Mouse (Mus musculus): ENCODE results near the gene Higd2a. TPM values are rescaled to one million over a fixed set of nuclear protein-coding genes. Genes with fewer than 3 reads are reported as not detected.
A peak's percentile ranks its signal among the peaks of the same experiment; 100 is the strongest.

The Higd2a gene
- polyA plus RNA-seq (2014; fragmentation: Nextera tagmentation; extraction: Ambion mirVana): 144 and 150 TPM in 2 replicates

- no peaks in the 10 kb centered on the region for H3K27me3 ChIP-seq (ENCODE audit: control insufficient read depth, insufficient read depth, low read length)
- H3K9me3 ChIP-seq (ENCODE audit: control insufficient read depth, low read length): no peaks in the 10 kb centered on the region
- peak within 1 kb of the TSS; percentile 86 for H3K9ac ChIP-seq (ENCODE audit: low read length)
- H3K36me3 ChIP-seq (ENCODE audit: control insufficient read depth, insufficient read depth, low read length): no peaks in the 10 kb centered on the region; the same call in 1 of the 2 replicates
- H3K27ac ChIP-seq (ENCODE audit: low read depth, low read length): peak within 1 kb of the TSS; percentile 62
- 0 out of 2 replicates have a peak, but pooled peaks cover 3% of the 10 kb centered on the region for H3K4me1 ChIP-seq (replicated peaks; ENCODE audit: control insufficient read depth, insufficient read depth, low read length)
- ATAC-seq (replicated peaks; ENCODE audit: low FRiP score): peak; percentile 96
- under 1% methylated on average over 51 of the region's 51 CpGs for WGBS
- H3K4me2 ChIP-seq (ENCODE audit: low read depth, low read length, severe bottlenecking): peak within 1 kb of the TSS; percentile 60
- peak within 1 kb of the TSS; percentile 80 for H3K4me3 ChIP-seq (ENCODE audit: low read depth, low read length)
- peak; percentile 98 for DNase-seq (ENCODE audit: low spot score)
Measured at GRCm38 (mm10) chr13:54589996-54590951, at the start of gene Higd2a, which contains the start of gene Nop16. TSS of gene Higd2a (plus strand) at chr13:54590207. TSS of gene Nop16 (minus strand) at chr13:54590090.

GRCm38 (mm10) chr13:54548036-54548435 lies 42.0 kb upstream of the Higd2a start:
- ATAC-seq (replicated peaks; ENCODE audit: low FRiP score) (no peak), DNase-seq (ENCODE audit: low spot score) (no peak)
- WGBS: 86% methylated on average over 7 of the region's 7 CpGs
- no peak overlapping the region for H3K9ac ChIP-seq (ENCODE audit: low read length)
- H3K36me3 ChIP-seq (ENCODE audit: control insufficient read depth, insufficient read depth, low read length): peaks cover 2% of the 10 kb centered on the region; the same call in 1 of the 2 replicates
- no peak overlapping the region for H3K4me2 ChIP-seq (ENCODE audit: low read depth, low read length, severe bottlenecking)
- no peaks in the 10 kb centered on the region for H3K27me3 ChIP-seq (ENCODE audit: control insufficient read depth, insufficient read depth, low read length)
- H3K9me3 ChIP-seq (ENCODE audit: control insufficient read depth, low read length): no peaks in the 10 kb centered on the region
- no peak overlapping the region for H3K4me3 ChIP-seq (ENCODE audit: low read depth, low read length)
- no peak overlapping the region for H3K27ac ChIP-seq (ENCODE audit: low read depth, low read length)
- no peaks in the 10 kb centered on the region for H3K4me1 ChIP-seq (replicated peaks; ENCODE audit: control insufficient read depth, insufficient read depth, low read length)

DNA sequence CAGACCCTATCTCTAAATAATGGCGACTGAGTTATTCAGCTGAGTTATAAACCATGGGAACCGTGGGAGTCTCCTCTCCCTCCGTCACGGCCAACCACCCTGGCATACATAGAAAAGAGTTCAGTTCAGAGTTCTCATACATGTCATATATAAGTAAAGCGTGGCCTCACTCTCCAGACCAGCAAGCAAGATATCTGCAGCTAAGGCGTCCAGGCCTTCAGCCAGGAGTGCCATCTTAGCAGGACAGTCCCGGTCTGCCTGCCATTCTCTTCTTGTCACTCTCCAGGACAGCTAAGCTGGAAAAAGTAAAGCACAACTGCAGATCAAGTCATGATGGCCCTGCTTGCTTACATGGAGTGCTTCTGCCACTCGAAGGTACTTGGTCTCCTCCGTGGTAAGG lies 33.8 kb upstream of the Higd2a start:
- DNase-seq (ENCODE audit: low spot score) (no peak), ATAC-seq (replicated peaks; ENCODE audit: low FRiP score) (no peak)
- H3K36me3 ChIP-seq (ENCODE audit: control insufficient read depth, insufficient read depth, low read length): peaks cover 16% of the 10 kb centered on the region; the same call in 1 of the 2 replicates
- no peak overlapping the region for H3K27ac ChIP-seq (ENCODE audit: low read depth, low read length)
- H3K4me2 ChIP-seq (ENCODE audit: low read depth, low read length, severe bottlenecking): no peak overlapping the region
- no peak overlapping the region for H3K4me3 ChIP-seq (ENCODE audit: low read depth, low read length)
- no peaks in the 10 kb centered on the region for H3K9me3 ChIP-seq (ENCODE audit: control insufficient read depth, low read length)
- no peak overlapping the region for H3K9ac ChIP-seq (ENCODE audit: low read length)
- 93% methylated on average over 9 of the region's 9 CpGs for WGBS
- H3K27me3 ChIP-seq (ENCODE audit: control insufficient read depth, insufficient read depth, low read length): no peaks in the 10 kb centered on the region
- no peaks in the 10 kb centered on the region for H3K4me1 ChIP-seq (replicated peaks; ENCODE audit: control insufficient read depth, insufficient read depth, low read length)

DNA sequence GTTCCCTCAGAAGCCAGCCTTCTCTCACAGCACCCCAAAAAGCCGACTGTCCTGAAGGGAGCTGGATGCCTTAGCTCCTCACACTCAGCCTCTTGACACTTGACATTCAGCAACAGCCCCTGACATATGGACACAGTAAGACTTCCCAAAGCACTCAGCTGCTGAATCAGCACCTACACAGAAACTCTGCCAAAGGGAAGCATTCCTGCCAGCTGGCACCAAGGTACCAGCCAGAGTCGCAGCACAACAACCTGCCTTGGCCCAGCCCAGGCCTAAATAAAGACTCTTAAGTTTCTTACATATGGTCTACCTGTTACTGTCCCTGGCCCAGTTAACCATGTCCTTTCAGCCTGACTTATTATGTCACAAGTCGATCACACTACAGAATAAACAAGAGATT lies 33.2 kb upstream of the Higd2a start:
- 96% methylated on average over 3 of the region's 3 CpGs for WGBS
- no peak for DNase-seq (ENCODE audit: low spot score)

GRCm38 (mm10) chr13:54557652-54558051 lies 32.4 kb upstream of the Higd2a start:
- H3K36me3 ChIP-seq (ENCODE audit: control insufficient read depth, insufficient read depth, low read length): peaks cover 16% of the 10 kb centered on the region; the same call in 1 of the 2 replicates
- no peaks in the 10 kb centered on the region for H3K27me3 ChIP-seq (ENCODE audit: control insufficient read depth, insufficient read depth, low read length)
- H3K27ac ChIP-seq (ENCODE audit: low read depth, low read length): no peak overlapping the region
- ATAC-seq (replicated peaks; ENCODE audit: low FRiP score) (no peak), DNase-seq (ENCODE audit: low spot score) (no peak)
- H3K9ac ChIP-seq (ENCODE audit: low read length): no peak overlapping the region
- H3K4me3 ChIP-seq (ENCODE audit: low read depth, low read length): no peak overlapping the region
- no peak overlapping the region for H3K4me2 ChIP-seq (ENCODE audit: low read depth, low read length, severe bottlenecking)
- whole genome bisulfite sequencing: 97% methylated on average over 1 of the region's 1 CpGs
- H3K9me3 ChIP-seq (ENCODE audit: control insufficient read depth, low read length): no peaks in the 10 kb centered on the region
- H3K4me1 ChIP-seq (replicated peaks; ENCODE audit: control insufficient read depth, insufficient read depth, low read length): no peaks in the 10 kb centered on the region

More for the DNA sequence above, 33.2 kb upstream of the Higd2a start:
- ATAC-seq (replicated peaks; ENCODE audit: low FRiP score): no peak
- Histone ChIP-seq H3K9me3 (ENCODE audit: control insufficient read depth, low read length) (no peaks in the 10 kb centered on the region), H3K27ac (ENCODE audit: low read depth, low read length) (no peak overlapping the region), H3K4me3 (ENCODE audit: low read depth, low read length) (no peak overlapping the region), H3K9ac (ENCODE audit: low read length) (no peak overlapping the region), H3K4me1 (replicated peaks; ENCODE audit: control insufficient read depth, insufficient read depth, low read length) (no peaks in the 10 kb centered on the region), H3K36me3 (ENCODE audit: control insufficient read depth, insufficient read depth, low read length) (peaks cover 16% of the 10 kb centered on the region; the same call in 1 of the 2 replicates), H3K27me3 (ENCODE audit: control insufficient read depth, insufficient read depth, low read length) (no peaks in the 10 kb centered on the region), H3K4me2 (ENCODE audit: low read depth, low read length, severe bottlenecking) (no peak overlapping the region)

GRCm38 (mm10) chr13:54559656-54560055 lies 30.4 kb upstream of the Higd2a start:
- no peaks in the 10 kb centered on the region for H3K27me3 ChIP-seq (ENCODE audit: control insufficient read depth, insufficient read depth, low read length)
- 96% methylated on average over 2 of the region's 2 CpGs for WGBS
- no peak overlapping the region for H3K4me2 ChIP-seq (ENCODE audit: low read depth, low read length, severe bottlenecking)
- H3K4me3 ChIP-seq (ENCODE audit: low read depth, low read length): no peak overlapping the region
- peaks cover 16% of the 10 kb centered on the region; the same call in 1 of the 2 replicates for H3K36me3 ChIP-seq (ENCODE audit: control insufficient read depth, insufficient read depth, low read length)
- DNase-seq (ENCODE audit: low spot score): no peak
- no peak overlapping the region for H3K27ac ChIP-seq (ENCODE audit: low read depth, low read length)
- peaks cover 6% of the 10 kb centered on the region; the same call in 1 of the 2 replicates for H3K4me1 ChIP-seq (replicated peaks; ENCODE audit: control insufficient read depth, insufficient read depth, low read length)
- H3K9me3 ChIP-seq (ENCODE audit: control insufficient read depth, low read length): no peaks in the 10 kb centered on the region
- no peak overlapping the region for H3K9ac ChIP-seq (ENCODE audit: low read length)
- ATAC-seq (replicated peaks; ENCODE audit: low FRiP score): no peak

DNA sequence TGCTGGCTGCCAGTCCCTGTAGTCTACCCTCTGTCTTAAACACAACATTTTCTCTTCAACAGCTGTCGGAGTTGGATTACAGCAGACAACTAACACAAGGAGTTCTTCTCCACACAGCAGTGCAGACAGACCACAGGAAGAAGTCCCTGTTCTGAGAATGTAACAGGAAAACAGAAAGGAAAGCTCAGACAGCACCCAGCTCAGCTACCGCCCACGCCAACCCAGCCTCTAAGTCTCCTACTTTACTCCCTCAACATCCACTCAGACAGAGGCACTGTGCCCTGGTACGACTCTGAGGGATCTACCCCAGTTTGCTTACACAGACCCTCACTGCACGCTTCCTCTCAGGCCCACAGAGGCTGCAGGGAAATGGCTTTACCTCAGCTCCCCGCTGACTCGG lies 29.4 kb upstream of the Higd2a start:
- Histone ChIP-seq H3K4me1 (replicated peaks; ENCODE audit: control insufficient read depth, insufficient read depth, low read length) (peaks cover 6% of the 10 kb centered on the region; the same call in 1 of the 2 replicates), H3K27me3 (ENCODE audit: control insufficient read depth, insufficient read depth, low read length) (no peaks in the 10 kb centered on the region), H3K4me2 (ENCODE audit: low read depth, low read length, severe bottlenecking) (no peak overlapping the region), H3K9ac (ENCODE audit: low read length) (no peak overlapping the region), H3K9me3 (ENCODE audit: control insufficient read depth, low read length) (no peaks in the 10 kb centered on the region), H3K27ac (ENCODE audit: low read depth, low read length) (no peak overlapping the region), H3K4me3 (ENCODE audit: low read depth, low read length) (no peak overlapping the region), H3K36me3 (ENCODE audit: control insufficient read depth, insufficient read depth, low read length) (peaks cover 16% of the 10 kb centered on the region; the same call in 1 of the 2 replicates)
- no peak for ATAC-seq (replicated peaks; ENCODE audit: low FRiP score)
- no peak for DNase-seq (ENCODE audit: low spot score)
- WGBS: 92% methylated on average over 7 of the region's 7 CpGs

GRCm38 (mm10) chr13:54562562-54562961 lies 27.4 kb upstream of the Higd2a start:
- Histone ChIP-seq H3K4me2 (ENCODE audit: low read depth, low read length, severe bottlenecking) (no peak overlapping the region), H3K9me3 (ENCODE audit: control insufficient read depth, low read length) (no peaks in the 10 kb centered on the region), H3K9ac (ENCODE audit: low read length) (no peak overlapping the region), H3K27ac (ENCODE audit: low read depth, low read length) (no peak overlapping the region), H3K4me3 (ENCODE audit: low read depth, low read length) (no peak overlapping the region), H3K4me1 (replicated peaks; ENCODE audit: control insufficient read depth, insufficient read depth, low read length) (peaks cover 6% of the 10 kb centered on the region; the same call in 1 of the 2 replicates), H3K36me3 (ENCODE audit: control insufficient read depth, insufficient read depth, low read length) (peaks cover 16% of the 10 kb centered on the region; the same call in 1 of the 2 replicates), H3K27me3 (ENCODE audit: control insufficient read depth, insufficient read depth, low read length) (no peaks in the 10 kb centered on the region)
- ATAC-seq (replicated peaks; ENCODE audit: low FRiP score) (no peak), DNase-seq (ENCODE audit: low spot score) (no peak)
- WGBS: 86% methylated on average over 7 of the region's 7 CpGs
